Mouse (Mus musculus) intestine, postnatal 0 days (tissue): ENCODE data around the gene Cntnap1. TPM values are rescaled to one million over a fixed set of nuclear protein-coding genes. Genes with fewer than 3 reads are reported as not detected.

Experiments used
- ATAC-seq: fragments of 200-750 bp; cut with Nextera tagmentation; 2 replicates; pipeline ENCODE4 v1.8.0; 2017; ENCODE audit warnings: mild to moderate bottlenecking, moderate TSS enrichment, moderate library complexity
- H3K27ac ChIP-seq: fragments of 300-500 bp; sonication (generic); 2 replicates; pipeline ENCODE4 v1.5.1; 2014; ENCODE audit warnings: mild to moderate bottlenecking, low read depth, low read length, moderate library complexity
- H3K27me3 ChIP-seq: fragments of 300-500 bp; sonication (generic); replicated peaks from 2 replicates; pipeline ENCODE4 v1.6.1; 2014; ENCODE audit warnings: low read length, mixed read lengths; ENCODE audit not compliant: control insufficient read depth, insufficient read depth
- H3K36me3 ChIP-seq: fragments of 300-500 bp; sonication (generic); 2 replicates; pipeline ENCODE4 v1.6.1; 2014; ENCODE audit warnings: mild to moderate bottlenecking, moderate library complexity; ENCODE audit not compliant: control insufficient read depth, insufficient read depth
- H3K4me1 ChIP-seq: fragments of 300-500 bp; sonication (generic); replicated peaks from 2 replicates; pipeline ENCODE4 v1.6.1; 2014; ENCODE audit warnings: antibody characterized with exemption, low read length, mixed read lengths; ENCODE audit not compliant: control insufficient read depth, insufficient read depth
- H3K4me2 ChIP-seq: fragments of 300-500 bp; sonication (generic); replicated peaks from 2 replicates; pipeline ENCODE4 v1.6.1; 2014; ENCODE audit warnings: low read depth, mild to moderate bottlenecking, moderate library complexity
- H3K4me3 ChIP-seq: fragments of 300-500 bp; sonication (generic); 2 replicates; pipeline ENCODE4 v1.5.1; 2014; ENCODE audit warnings: low read depth, low read length
- H3K9ac ChIP-seq: fragments of 300-500 bp; sonication (generic); 2 replicates; pipeline ENCODE4 v1.6.1; 2014; ENCODE audit warnings: mild to moderate bottlenecking, low read depth, low read length
- H3K9me3 ChIP-seq: fragments of 300-500 bp; sonication (generic); 2 replicates; pipeline ENCODE4 v1.6.1; 2016; ENCODE audit warnings: mixed run types; ENCODE audit not compliant: control insufficient read depth
- CTCF ChIP-seq: sonication (generic); IDR thresholded peaks from 2 replicates; pipeline ENCODE4 v1.5.1; 2016; ENCODE audit warnings: low read depth, mild to moderate bottlenecking, control low read depth, antibody characterized with exemption, moderate library complexity
- WGBS: fragments of 180-500 bp; shearing (Covaris S2); extraction: QIAGEN DNeasy Blood & Tissue Kit; methylation state at CpG from one replicate; pipeline ENCODE4 v1.1.7; 2014; 5-methylcytosine and 5-hydroxymethylcytosine counted together
- polyA plus RNA-seq: library from polyadenylated mRNA; unstranded; fragments of >200 nt; fragmentation: Nextera tagmentation; extraction: Ambion mirVana; gene quantifications from 2 replicates; pipeline ENCODE4 v1.2.1, GENCODE M21; 2015

Cntnap1 gene
- polyA plus RNA-seq, 1 experiment from 2014 or later: 6.0 TPM

GRCm38 (mm10) chr11:101162772-101163171, 7.6 kb upstream of the Cntnap1 start:
- Histone ChIP-seq H3K27ac (no peak overlapping the region), H3K36me3 (peaks cover 61% of the 10 kb centered on the region), H3K4me2 (no peak overlapping the region), H3K4me1 (no peaks in the 10 kb centered on the region), H3K9ac (no peak overlapping the region), H3K9me3 (no peaks in the 10 kb centered on the region), H3K4me3 (no peak overlapping the region), H3K27me3 (no peaks in the 10 kb centered on the region)
- WGBS: 70% methylated on average over 5 of the region's 5 CpGs
- TF ChIP-seq CTCF: no peak
- ATAC-seq: no peak

- WGBS: 58% methylated on average over 47 of the region's 49 CpGs
- Histone ChIP-seq H3K27ac (no peak overlapping the region), H3K9me3 (no peaks in the 10 kb centered on the region), H3K4me2 (no peak overlapping the region), H3K4me1 (peaks cover 3% of the 10 kb centered on the region; the same call in 1 of the 2 replicates), H3K27me3 (no peaks in the 10 kb centered on the region), H3K9ac (no peak overlapping the region), H3K36me3 (peaks cover 67% of the 10 kb centered on the region), H3K4me3 (no peak overlapping the region)
- 0 out of 2 replicates have a peak, but pooled peaks have one; percentile 19 for ATAC-seq
- no peak for TF ChIP-seq CTCF
Measured at GRCm38 (mm10) chr11:101163476-101164350, 6.6 kb upstream of the Cntnap1 start.

- Histone ChIP-seq H3K4me2 (no peak overlapping the region), H3K9ac (no peak overlapping the region), H3K9me3 (no peaks in the 10 kb centered on the region), H3K36me3 (peaks cover 67% of the 10 kb centered on the region), H3K4me3 (no peak overlapping the region), H3K4me1 (peaks cover 9% of the 10 kb centered on the region; the same call in 1 of the 2 replicates), H3K27ac (no peak overlapping the region), H3K27me3 (no peaks in the 10 kb centered on the region)
- no peak for ATAC-seq
- 62% methylated on average over 21 of the region's 21 CpGs for WGBS
- TF ChIP-seq CTCF: no peak
Measured at GRCm38 (mm10) chr11:101164351-101164665, 6.0 kb upstream of the Cntnap1 start.

GRCm38 (mm10) chr11:101164677-101165580, 5.4 kb upstream of the Cntnap1 start:
- no peaks in the 10 kb centered on the region for H3K27me3 ChIP-seq
- no peak overlapping the region for H3K4me3 ChIP-seq
- peaks cover 14% of the 10 kb centered on the region; the same call in 1 of the 2 replicates for H3K4me1 ChIP-seq
- 66% methylated on average over 35 of the region's 35 CpGs for WGBS
- H3K4me2 ChIP-seq: no peak overlapping the region
- ATAC-seq: no peak
- TF ChIP-seq CTCF: no peak
- no peak overlapping the region for H3K27ac ChIP-seq
- no peak overlapping the region for H3K9ac ChIP-seq
- H3K9me3 ChIP-seq: no peaks in the 10 kb centered on the region
- H3K36me3 ChIP-seq: peaks cover 67% of the 10 kb centered on the region

- no peak for TF ChIP-seq CTCF
- H3K4me2 ChIP-seq: no peak overlapping the region
- H3K27me3 ChIP-seq: no peaks in the 10 kb centered on the region
- WGBS: 88% methylated on average over 14 of the region's 14 CpGs
- H3K36me3 ChIP-seq: peaks cover 66% of the 10 kb centered on the region
- no peak overlapping the region for H3K4me3 ChIP-seq
- H3K9ac ChIP-seq: no peak overlapping the region
- H3K27ac ChIP-seq: no peak overlapping the region
- peaks cover 15% of the 10 kb centered on the region; the same call in 1 of the 2 replicates for H3K4me1 ChIP-seq
- no peak for ATAC-seq
- H3K9me3 ChIP-seq: no peaks in the 10 kb centered on the region
Measured at GRCm38 (mm10) chr11:101166357-101166756, 4.0 kb upstream of the Cntnap1 start.

GRCm38 (mm10) chr11:101167211-101167962, 2.9 kb upstream of the Cntnap1 start:
- 85% methylated on average over 19 of the region's 19 CpGs for WGBS
- no peak overlapping the region for H3K27ac ChIP-seq
- no peaks in the 10 kb centered on the region for H3K9me3 ChIP-seq
- H3K9ac ChIP-seq: no peak overlapping the region
- peaks cover 59% of the 10 kb centered on the region for H3K36me3 ChIP-seq
- H3K27me3 ChIP-seq: no peaks in the 10 kb centered on the region
- no peak overlapping the region for H3K4me2 ChIP-seq
- ATAC-seq: no peak
- peaks cover 15% of the 10 kb centered on the region; the same call in 1 of the 2 replicates for H3K4me1 ChIP-seq
- H3K4me3 ChIP-seq: no peak overlapping the region
- TF ChIP-seq CTCF: no peak
